Mouse (Mus musculus): Measurements from ENCODE around the gene Sox8. TPM values are rescaled to one million over a fixed set of nuclear protein-coding genes. Genes with fewer than 3 reads are reported as not detected.

Sox8 gene
- total RNA-seq, 2 experiments from 2014 or later: 0.37 to 0.59 TPM

DNA sequence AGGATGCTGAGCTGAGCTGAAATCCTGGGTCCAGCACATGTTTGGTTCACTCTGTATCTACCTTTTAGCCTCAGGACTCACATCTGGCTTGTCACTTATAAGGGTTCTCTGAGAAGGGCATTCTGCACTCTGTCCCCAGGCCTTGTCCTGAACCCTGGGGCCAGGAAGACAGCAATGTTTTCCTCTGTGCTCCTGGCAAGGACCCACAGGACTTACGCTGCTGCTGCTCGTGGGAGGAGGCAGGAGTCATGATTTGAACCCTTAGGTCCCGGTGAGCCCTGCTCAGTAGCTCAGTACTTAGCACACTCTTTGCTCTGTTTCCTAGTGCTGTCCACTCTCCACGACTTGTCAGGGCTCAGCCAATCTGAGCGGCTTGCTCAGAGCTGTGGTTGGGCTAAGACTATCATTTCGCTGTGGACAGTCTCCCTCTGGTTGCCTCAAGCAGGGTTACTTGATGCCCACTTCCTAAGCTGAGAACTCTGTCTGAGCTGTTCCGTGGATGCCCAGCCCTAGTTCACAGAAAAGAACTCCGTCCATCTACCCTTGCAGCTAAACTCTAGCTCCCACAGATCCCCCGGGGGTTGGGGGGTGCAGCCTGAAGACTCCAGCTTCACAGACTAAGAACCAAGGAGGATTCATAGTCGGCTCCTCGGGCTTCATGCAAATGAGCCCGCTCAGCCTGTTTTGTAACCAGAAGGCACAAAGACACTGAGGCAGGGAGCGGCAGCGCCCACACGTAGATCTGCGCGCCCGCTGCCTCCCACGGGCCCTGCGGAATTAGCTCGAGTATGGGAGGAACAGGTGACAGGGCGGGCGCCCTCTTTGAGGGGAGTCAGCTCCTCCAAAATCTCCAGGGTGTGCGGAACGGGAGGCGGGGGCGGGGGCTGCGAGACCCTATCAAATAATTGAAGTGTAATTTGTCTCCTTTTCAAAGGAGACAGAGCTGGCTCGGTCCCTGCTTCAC, 14.5 kb downstream of the Sox8 start:
- no peak for DNase-seq (ENCODE audit: low spot score)

DNA sequence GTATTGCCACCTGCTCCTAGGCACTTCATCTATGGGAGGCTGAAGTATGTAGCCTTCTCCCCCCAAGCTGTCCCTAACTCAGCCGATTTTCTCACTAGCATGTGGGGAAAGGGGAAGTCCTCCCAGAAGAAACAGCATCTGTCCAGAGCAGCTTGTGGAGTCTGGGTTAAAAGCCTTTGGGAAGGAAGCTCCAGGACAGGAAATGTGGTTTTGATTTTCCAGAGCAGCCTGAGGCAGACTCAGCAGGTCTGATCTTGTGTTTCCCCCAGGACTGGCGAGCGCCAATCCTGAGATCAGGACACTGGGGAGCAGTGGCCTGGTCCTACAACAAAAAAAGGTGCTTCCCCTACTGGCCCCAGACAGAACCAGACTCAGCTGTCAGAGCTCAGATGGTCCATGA, 15.3 kb downstream of the Sox8 start:
- no peak for DNase-seq (ENCODE audit: low spot score)

DNA sequence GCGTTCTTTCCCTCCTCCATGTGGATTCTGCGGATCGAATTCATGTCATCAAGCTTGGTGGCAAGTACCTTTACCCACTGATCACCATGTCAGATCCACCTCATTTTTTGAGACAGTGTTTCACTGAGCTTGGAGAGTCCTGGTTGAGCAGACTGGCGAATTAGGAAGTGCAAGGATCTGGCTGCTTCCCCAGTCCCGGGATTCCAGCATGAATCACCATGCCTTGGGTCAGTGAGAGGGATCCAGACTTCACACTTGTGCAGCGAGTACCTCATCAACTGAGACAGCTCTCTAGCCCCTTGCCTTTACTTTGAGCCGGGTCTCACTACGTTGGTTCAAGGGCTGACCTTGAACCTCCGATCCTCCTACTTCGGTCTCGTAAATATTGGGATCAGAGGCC, 19.2 kb downstream of the Sox8 start:
- DNase-seq (ENCODE audit: low spot score): no peak

DNA sequence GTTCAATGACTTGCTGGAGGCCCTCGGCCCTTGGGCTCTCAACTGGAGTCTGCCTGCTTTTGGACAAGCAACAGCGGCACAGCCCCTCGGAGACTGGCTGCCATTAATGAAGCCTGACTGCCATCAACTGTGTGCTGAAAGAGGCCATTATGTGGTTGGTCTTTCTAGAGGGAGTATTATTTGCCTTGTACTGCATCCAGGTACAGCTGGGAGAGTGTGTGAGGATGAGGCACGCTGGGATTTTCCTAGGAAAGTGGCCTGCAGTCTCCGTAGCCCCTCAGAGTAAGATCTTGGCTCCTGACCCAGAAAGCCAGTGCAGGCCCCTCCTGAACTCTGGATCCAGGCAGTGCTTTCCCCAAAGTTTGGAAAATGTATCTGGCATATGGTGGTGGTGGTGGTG, 20.5 kb downstream of the Sox8 start:
- DNase-seq (ENCODE audit: low spot score): no peak

DNA sequence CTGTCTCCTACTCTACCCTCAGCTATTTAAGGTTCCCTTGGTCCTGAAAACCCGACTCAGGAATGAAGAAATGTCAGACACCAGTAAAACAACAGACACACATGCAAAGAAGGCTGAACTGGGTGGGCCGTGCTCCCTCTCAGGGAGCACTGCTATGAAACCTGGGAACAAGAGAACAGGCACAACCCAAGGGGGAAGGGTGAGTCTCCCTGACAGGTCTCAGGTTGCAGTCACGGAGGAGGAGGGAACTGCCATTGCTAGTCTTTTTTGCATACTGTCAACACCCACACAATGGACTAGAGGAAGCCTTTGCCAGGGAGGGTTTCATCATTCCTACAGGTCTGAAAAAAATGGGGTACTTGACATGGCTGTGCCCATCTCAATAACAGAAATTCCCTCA, 23.5 kb downstream of the Sox8 start:
- DNase-seq (ENCODE audit: low spot score): no peak

DNA sequence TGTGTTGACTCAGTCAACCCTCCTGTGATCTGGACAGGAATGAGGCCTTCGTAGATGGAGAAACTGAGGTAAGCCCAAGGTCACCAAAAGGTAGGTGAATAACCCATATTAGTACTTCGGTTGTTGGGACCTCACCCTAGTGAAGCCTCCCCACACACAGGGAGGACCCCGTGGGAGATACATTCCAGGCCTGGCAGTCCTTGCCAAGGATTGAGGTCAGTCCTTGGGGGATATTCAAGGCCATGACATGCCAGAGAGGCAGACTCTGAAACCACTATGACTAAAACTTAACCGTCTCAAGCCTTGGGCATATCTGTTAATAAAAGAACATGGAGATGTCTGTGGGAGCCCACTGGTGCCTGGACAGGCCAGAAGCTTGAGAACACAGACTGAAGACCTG, 28.7 kb downstream of the Sox8 start:
- no peak for DNase-seq (ENCODE audit: low spot score)

DNA sequence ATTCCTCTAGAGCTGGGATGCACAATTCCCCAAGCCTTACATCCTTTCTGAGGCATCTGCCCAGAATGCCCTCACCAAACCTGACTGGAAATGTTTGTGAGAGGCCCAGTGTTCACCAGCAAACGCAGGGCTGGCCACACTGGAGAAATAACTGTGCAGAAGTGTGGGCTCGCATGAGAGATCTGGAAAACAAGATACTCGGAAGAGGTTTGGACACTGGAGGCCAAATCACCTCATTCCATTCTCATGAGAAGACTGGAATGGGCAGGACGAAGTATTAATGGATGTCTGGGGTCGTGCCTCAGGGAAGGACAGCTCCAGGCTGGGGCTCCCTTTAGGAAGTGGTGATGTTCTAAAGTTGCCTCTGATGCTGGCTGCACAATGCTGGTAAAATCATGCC, 29.8 kb downstream of the Sox8 start:
- no peak for DNase-seq (ENCODE audit: low spot score)

DNA sequence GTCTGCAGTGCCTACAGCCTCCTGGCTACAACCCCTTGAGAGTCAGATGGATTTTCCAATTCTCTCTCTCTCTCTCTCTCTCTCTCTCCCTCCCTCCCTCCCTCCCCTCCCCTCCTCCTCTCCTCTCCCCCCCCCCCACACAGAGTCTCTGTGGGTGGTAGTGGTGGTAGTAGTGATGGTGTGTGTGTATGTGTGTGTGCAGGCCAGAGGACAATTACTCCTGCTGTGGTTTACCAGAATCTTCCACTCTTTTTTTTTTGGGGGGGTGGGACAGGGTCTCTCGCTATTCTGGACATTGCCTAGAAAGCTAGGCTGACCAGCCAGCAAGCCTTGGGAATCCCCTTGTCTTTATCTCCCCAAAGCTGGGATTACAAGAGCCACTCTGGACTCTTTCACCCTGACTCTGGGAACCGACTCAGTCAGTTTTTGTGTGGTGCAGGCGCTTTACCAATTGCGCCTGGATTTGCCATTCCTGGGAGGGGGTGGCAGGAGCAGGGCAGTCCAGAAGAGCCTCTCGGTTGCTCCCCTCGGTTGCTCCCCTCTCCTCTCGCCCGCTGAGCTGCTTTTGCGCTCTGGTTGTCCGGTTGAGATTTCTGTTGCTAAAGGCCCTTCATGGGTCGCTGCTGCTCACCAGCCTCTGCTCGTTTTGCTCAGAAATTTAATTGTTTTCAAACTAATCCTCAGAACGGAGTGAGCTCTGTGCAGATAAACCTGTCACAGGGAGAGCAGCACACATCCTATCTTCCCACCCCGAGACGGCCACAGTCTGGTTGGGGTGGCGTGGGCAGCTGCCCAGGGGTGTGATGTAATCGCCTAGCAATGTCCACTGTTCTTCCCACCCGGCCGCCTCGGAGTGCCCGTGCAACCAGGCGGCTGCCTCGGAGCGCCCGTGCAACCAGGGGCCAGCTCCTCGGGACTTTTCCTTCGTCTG, 31.3 kb downstream of the Sox8 start:
- peak; percentile 29 for DNase-seq (ENCODE audit: low spot score)

DNA sequence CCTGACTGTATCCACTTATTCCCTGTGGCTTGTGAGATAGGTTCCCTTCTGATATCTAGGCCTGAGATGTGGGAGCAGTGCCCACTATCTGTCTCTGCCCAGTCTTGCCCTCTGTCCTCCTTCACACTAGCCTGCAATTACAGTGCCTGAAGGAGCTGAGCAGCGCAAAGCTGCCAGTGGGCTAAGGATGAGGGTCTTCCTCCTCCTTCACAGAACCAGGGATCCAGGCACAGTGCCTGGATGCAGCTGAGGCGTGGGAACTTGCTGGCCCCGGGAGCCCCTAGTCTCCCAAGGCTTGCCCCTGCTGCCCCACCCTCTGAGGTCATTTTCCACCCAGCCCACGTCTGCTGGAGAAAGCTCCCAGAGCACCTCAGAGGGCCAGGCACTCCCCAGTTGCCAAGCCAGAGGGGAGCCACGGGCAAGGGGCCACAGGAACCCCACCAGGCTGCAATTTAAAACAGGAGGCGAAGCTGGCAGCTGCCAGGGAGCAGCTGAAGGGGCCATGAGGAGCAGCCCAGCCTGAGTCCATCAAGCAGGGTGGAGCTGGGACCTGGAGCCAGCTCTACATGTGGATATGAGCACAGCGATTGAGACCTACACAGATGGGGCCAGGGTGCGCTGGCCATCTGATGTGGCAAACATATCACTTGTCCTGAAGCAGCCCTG, 40.0 kb downstream of the Sox8 start:
- DNase-seq (ENCODE audit: low spot score): peak; percentile 11

DNA sequence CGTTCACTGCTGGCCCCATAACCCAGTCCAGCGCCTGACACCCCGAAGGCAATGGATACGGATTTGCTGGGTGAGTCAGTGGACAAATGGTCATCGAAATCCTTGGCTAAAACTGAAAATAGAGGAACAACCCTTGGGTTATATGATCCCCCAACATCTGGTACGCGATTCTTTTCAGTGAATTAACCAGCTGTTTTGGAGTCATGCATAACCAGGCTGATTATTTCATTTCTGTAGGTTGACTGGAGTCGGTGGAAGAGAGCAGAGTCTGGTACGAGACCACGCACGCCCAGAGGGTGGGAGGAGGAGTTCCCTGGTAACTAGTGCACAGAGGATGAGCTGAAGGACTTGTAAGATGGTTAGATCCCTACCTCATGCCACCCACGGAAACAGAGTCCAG, 48.4 kb downstream of the Sox8 start:
- no peak for DNase-seq (ENCODE audit: low spot score)

DNA sequence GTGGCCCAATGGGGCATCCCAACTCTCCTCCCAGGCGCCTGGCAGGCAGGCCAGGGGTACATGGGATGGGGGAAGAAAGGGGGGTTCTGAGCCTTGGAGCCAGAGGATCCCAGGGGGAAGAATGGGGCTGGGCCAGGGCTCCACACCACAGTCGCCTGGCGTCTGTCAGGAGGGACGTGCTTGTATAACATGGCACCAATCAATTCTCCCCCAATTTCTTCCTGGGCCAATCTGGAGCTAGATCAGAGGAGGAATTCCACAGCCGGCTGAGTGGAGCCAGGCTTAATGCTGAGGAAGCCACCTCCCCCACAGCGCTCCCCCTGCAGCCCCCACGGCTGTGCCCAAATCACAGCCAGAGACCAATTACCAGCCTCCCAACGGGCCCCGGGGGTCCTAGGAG, 50.0 kb downstream of the Sox8 start:
- DNase-seq (ENCODE audit: low spot score): no peak

DNA sequence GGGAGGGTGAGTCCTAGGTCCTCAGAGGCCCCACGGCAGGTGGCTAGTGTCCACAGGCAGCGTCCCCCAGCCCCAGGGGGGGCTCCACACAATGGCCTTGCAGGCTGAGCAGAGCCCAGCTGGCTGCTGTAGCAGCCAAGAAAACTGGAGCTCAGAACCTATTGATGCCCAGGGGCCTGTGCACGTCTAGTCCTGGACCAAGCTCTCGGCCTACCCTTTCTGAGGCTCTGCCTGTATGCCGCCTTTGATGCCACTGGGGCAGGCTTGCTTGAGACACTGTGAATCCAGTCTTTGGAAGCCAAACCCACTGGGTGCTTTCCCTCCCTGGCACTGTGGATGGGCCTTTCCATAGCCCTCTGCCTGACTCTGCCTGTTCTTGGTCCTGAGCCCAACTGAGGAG, 51.0 kb downstream of the Sox8 start:
- DNase-seq (ENCODE audit: low spot score): no peak

DNA sequence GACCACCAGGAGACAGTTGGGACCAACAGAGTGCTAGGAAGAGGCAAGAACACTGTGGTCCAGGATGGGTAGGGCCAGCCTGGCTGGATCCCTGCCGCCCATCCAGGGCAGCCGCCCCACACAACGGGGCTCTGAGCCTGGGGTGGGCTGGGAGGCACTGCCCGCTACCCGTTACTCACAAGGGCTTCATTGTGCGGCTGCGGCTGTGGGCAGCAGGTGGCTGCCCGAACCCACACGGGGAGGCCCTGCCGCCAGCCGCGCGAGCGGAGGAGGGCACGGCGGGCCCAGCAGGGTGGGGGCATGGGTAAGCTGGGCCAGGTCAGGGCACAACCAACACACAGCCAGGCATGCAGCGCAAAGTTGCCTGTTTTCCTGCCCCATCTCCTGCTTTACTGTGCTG, 52.3 kb downstream of the Sox8 start:
- DNase-seq (ENCODE audit: low spot score): no peak

DNA sequence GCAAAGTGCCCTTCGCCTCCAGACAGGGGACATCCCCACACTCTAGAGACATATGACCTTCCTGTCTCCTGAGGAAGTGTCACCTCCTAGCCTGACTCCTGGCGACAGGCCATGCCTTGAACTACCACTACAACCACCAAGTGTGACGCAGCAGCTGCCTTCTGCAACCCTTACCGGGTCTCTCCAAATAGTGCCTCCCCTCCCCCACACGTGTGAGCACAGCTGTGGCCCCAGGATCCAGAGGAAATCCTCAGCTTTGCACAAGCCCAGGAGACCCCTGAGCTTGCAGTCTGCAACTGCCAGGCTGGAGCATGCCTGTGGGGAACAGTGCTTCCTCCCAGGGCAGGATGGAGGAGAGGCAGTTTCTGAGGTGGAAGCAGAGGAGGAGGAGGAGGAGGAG, 54.2 kb downstream of the Sox8 start:
- no peak for DNase-seq (ENCODE audit: low spot score)

Other genes with a start within 250 kb of the Sox8 start
- gene Tpsab1, start 225.1 kb downstream of the Sox8 start, total RNA-seq (2021): 1 to 10 TPM; 2.0 to 3.4 TPM
- 1 to 10 TPM; 4.7 to 5.8 TPM for gene Tpsb2, start 204.4 kb downstream of the Sox8 start, total RNA-seq (2021)
- under 1 TPM; 0.30 to 0.31 TPM for gene Tpsg1, start 201.4 kb downstream of the Sox8 start, total RNA-seq (2021)
- 1 to 10 TPM in 1 of 2 experiments, under 1 TPM in 1; 0.81 to 1.1 TPM for gene Cacna1h, start 136.9 kb downstream of the Sox8 start, total RNA-seq (2021)
- not detected for gene Tekt4, start 116.1 kb downstream of the Sox8 start, total RNA-seq (2021)
- gene Sstr5, start 73.4 kb downstream of the Sox8 start, total RNA-seq (2021): not detected
- gene Lmf1, start 8.4 kb upstream of the Sox8 start, total RNA-seq (2021): 10 to 100 TPM; 11.3 to 12.6 TPM
- gene Gng13, start 146.5 kb upstream of the Sox8 start, total RNA-seq (2021): not detected
- gene Chtf18, start 156.7 kb upstream of the Sox8 start, total RNA-seq (2021): 1 to 10 TPM in 1 of 2 experiments, under 1 TPM in 1; 0.47 to 1.1 TPM
- 1 to 10 TPM; 3.5 to 4.2 TPM for gene Rpusd1, start 157.0 kb upstream of the Sox8 start, total RNA-seq (2021)
- gene Mslnl, start 165.4 kb upstream of the Sox8 start, total RNA-seq (2021): not detected
- gene Msln, start 183.7 kb upstream of the Sox8 start, total RNA-seq (2021): under 1 TPM; 0.26 to 0.46 TPM
- 10 to 100 TPM; 27.3 to 29.2 TPM for gene Narfl, start 203.1 kb upstream of the Sox8 start, total RNA-seq (2021)
- 10 to 100 TPM; 10.6 to 10.7 TPM for gene Haghl, start 215.0 kb upstream of the Sox8 start, total RNA-seq (2021)
- not detected for gene Ccdc78, start 215.9 kb upstream of the Sox8 start, total RNA-seq (2021)
- gene Fam173a, start 222.2 kb upstream of the Sox8 start, total RNA-seq (2021): 10 to 100 TPM; 42.2 to 46.8 TPM
- gene AC134908.4, start 225.0 kb upstream of the Sox8 start, total RNA-seq (2021): not detected
- gene Metrn, start 226.4 kb upstream of the Sox8 start, total RNA-seq (2021): 10 to 100 TPM; 40.1 to 48.4 TPM
- under 1 TPM; 0.62 to 0.91 TPM for gene Fbxl16, start 238.4 kb upstream of the Sox8 start, total RNA-seq (2021)

Data from gastrocnemius, adult 18-20 months (tissue).